Mouse (Mus musculus) frontal cortex, postnatal 25 days (tissue): ENCODE data around the gene Olfr1294.

ENCODE experiments used
- DNase-seq, 2 experiments: peaks; one replicate each; pipeline ENCODE4 v3.0.0; 2022; ENCODE audit warnings: low spot score in 2 of 2

The Olfr1294 gene

DNA sequence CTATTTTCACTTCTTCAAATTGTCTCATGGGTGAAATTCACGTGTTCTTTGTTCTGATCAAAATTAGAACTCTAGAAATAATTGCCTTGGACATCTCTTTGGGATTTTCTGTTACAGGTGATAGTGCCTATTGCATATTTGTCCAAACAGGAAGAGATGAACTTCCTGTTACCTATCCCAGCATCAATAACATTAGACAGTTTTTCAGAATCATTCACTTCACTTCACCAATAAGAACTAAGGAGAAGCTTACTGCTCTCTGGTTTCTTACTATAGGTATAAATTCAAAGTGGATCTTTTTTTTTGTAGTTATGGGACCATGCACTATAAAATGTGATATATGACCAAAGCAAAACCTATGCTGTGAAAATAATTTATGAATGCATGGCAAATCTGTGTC is at the start of gene Olfr1294:
TSS of gene Olfr1294 (minus strand) at position 101 of the 400 bp plus-strand sequence.
- DNase-seq = no peak

DNA sequence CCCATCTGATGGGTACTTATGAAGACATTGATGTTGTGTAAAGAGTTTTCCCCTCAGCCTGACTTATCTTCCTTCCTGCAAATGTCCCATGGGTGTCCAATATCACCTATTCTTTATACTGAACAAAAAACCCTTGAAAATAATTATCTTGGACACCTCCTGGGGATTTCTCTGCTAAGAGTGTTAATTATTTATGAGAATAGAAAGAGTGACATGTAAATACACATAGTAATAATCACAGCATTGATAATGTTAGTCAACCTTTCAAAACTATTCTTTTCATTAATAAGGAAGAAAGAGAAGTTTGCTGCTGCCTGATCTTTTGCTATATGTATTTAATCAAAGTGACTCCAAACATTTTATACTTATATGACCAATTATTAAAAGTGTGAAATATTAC is 29.5 kb upstream of the Olfr1294 start, which contains the start of gene Olfr1295:
TSS of gene Olfr1295 (minus strand) at position 101 of the 400 bp plus-strand sequence.
- DNase-seq = no peak

GRCm38 (mm10) chr2:111524903-111525302 is 15.2 kb downstream of the Olfr1294 start, which contains the start of gene Olfr1293-ps:
Gene Olfr1293-ps (plus strand): TSS chr2:111525203.
- no peak for DNase-seq

GRCm38 (mm10) chr2:111517451-111517850 is 22.6 kb downstream of the Olfr1294 start:
- DNase-seq = no peak

GRCm38 (mm10) chr2:111496880-111497279 is 43.2 kb downstream of the Olfr1294 start, which contains the start of gene Olfr1291-ps1:
Gene Olfr1291-ps1 (plus strand): TSS chr2:111497180.
- no peak for DNase-seq

- DNase-seq = no peak
Measured at GRCm38 (mm10) chr2:111493729-111494128, 46.4 kb downstream of the Olfr1294 start, which contains the start of gene Olfr1290. Gene Olfr1290 (minus strand): TSS chr2:111493829.
